Mouse (Mus musculus) regulatory T cell (primary cell): ENCODE measurements around the gene Zfp750.

Experiments used
- in situ Hi-C: fragments of 300-600 bp; cut with MboI, MseI; formaldehyde crosslinking; loops from one replicate; pipeline ENCODE4 v1.15.1; 2025; ENCODE audit warnings: high pct_unique_total_duplicates

Gene Zfp750

DNA sequence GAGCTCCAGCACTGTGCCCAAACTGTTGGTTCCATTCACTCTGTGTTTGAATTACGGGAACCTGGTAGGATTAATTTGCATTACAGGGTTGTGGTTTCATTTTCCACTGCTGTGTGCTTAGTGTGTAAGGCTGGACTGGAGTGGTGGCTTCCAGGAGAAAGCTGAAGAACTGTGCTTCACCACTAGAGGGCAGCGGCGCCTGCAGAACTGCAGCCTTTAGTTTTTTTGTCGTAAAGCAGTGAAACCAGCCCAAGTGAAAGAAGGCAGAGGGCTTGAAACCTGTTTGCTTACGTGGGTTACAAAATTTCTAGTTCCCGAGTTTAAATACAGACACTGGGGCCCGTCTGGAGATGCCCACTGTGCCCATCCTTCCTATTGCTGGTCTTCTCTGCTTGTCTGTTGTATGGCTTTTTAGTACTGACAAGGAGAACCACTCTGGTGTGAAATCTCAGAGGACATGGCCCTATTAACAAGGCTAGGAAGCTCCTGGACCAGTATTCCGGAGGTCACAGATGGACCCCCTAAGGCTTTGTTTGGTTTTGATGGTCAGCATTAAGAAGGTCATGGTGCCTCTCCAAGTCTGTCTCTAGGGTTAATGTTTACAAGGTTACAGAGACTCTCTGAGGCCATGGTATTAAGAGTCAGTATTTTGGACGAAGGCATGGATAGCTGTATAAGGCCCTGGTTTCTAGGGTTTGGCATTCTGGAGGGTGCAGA, 43.3 kb downstream of the Zfp750 start:
- in situ Hi-C loops, result loop anchor here (5.0 kb wide), 1 partner anchor 206 kb away; no protein-coding TSS in a partner anchor

DNA sequence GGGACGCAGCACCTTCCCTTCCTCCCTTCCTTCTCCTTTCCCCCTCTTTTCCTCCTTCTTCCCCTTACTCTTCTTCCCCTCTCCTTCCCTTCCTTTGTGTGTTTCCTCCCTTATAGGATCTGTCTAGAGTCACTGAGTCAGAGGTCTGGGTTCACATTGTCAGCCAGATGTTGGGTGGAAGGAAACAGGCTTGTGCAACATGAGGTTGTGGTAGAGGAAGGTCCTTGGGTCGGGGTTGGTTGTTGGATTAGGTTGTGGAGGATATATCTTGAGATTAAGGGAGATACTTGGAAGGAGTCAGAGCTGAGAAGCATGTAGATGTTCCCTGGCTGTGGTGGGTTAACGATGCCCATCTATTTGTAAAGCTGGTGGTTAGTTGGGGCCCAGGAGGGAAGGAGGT, 44.3 kb downstream of the Zfp750 start:
- in situ Hi-C loops, result loop anchor here (5.0 kb wide), 2 partner anchors 207 to 332 kb away; no protein-coding TSS in a partner anchor

DNA sequence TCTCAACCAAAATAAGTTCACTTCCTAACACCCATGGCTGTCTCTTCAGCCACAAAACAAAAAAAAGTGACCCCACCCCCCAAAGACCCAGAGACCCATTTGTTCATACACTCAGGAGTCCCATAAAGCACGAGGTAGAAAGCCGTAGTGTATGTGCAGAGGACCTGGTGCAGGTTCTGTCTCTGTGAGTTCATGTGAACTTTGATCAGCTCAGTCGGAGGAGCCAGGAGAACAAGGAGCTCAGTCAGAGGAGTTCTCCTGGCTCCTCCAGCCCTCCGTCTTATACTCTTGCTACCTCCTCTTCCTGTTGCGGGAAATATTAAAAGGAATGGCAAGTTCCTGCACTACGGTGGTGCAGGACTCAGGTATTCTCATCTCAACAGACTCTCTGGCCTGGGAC, 51.7 kb downstream of the Zfp750 start:
- in situ Hi-C loops, result no loop called here
